Mouse (Mus musculus) lung, embryonic 16.5 days (tissue): ENCODE measurements around the gene Adamts3. TPM values are rescaled to one million over a fixed set of nuclear protein-coding genes. Genes with fewer than 3 reads are reported as not detected.
A peak's percentile ranks its signal among the peaks of the same experiment; 100 is the strongest.

Source experiments
- ATAC-seq: fragments of 200-750 bp; cut with Nextera tagmentation; 2 replicates; pipeline ENCODE4 v1.8.0; 2017; ENCODE audit warnings: low read depth, mild to moderate bottlenecking, moderate library complexity
- H3K27ac ChIP-seq: fragments of 300-500 bp; sonication (generic); 2 replicates; pipeline ENCODE4 v1.5.1; 2014; ENCODE audit warnings: mild to moderate bottlenecking, control low read depth, low read length
- H3K27me3 ChIP-seq: fragments of 300-500 bp; sonication (generic); 2 replicates; pipeline ENCODE4 v1.6.1; 2014; ENCODE audit warnings: low read depth, low read length, mixed read lengths; ENCODE audit not compliant: control insufficient read depth, insufficient read depth
- H3K36me3 ChIP-seq: fragments of 300-500 bp; sonication (generic); 2 replicates; pipeline ENCODE4 v1.6.1; 2014; ENCODE audit warnings: low read length; ENCODE audit not compliant: control insufficient read depth, insufficient read depth
- H3K4me1 ChIP-seq: fragments of 300-500 bp; sonication (generic); replicated peaks from 2 replicates; pipeline ENCODE4 v1.6.1; 2014; ENCODE audit warnings: low read length, mixed read lengths; ENCODE audit not compliant: control insufficient read depth, insufficient read depth
- H3K4me2 ChIP-seq: fragments of 300-500 bp; sonication (generic); 2 replicates; pipeline ENCODE4 v1.6.1; 2014; ENCODE audit warnings: low read depth, low read length, control low read depth
- H3K4me3 ChIP-seq: fragments of 300-500 bp; sonication (generic); 2 replicates; pipeline ENCODE4 v1.5.1; 2014; ENCODE audit warnings: mild to moderate bottlenecking, low read length, control low read depth
- H3K9ac ChIP-seq: fragments of 300-500 bp; sonication (generic); 2 replicates; pipeline ENCODE4 v1.6.1; 2014; ENCODE audit warnings: low read length, control low read depth
- H3K9me3 ChIP-seq: fragments of 300-500 bp; sonication (generic); 2 replicates; pipeline ENCODE4 v1.6.1; 2016; ENCODE audit warnings: low read length; ENCODE audit not compliant: control insufficient read depth
- WGBS: fragments of 180-500 bp; shearing (Covaris S2); extraction: QIAGEN DNeasy Blood & Tissue Kit; methylation state at CpG from one replicate; pipeline ENCODE4 v1.1.7; 2014; 5-methylcytosine and 5-hydroxymethylcytosine counted together
- polyA plus RNA-seq: library from polyadenylated mRNA; unstranded; fragments of >200 nt; fragmentation: Nextera tagmentation; extraction: Ambion mirVana; gene quantifications from 2 replicates; pipeline ENCODE4 v1.2.1, GENCODE M21; 2015

Gene Adamts3
- polyA plus RNA-seq, 1 experiment from 2014 or later, result 4.0 TPM

DNA sequence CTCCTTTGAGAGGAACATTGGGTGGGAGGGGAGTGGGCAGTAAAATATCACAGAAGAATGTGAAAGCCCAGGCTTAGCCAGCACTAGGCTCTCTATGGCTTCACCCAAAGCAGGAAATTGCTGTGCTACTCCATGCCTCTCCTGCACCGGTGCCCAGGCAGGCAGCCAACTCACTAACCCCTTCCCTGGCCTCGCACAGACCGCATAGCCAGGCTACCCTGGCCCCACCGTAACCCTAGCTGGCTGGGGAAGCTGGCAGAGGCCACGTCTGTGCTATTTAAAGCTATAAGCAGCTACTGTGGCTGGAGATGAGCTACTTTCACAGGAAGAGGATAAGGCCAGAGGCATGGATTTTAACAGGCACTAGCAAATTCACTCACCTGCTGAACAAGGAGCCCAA, 38.8 kb downstream of the Adamts3 start:
- Histone ChIP-seq H3K4me1 (peaks cover 6% of the 10 kb centered on the region), H3K27me3 (no peaks in the 10 kb centered on the region), H3K9me3 (no peaks in the 10 kb centered on the region), H3K9ac (no peak overlapping the region), H3K27ac (no peak overlapping the region; the same call in 1 of the 2 replicates), H3K4me3 (no peak overlapping the region), H3K36me3 (no peaks in the 10 kb centered on the region), H3K4me2 (no peak overlapping the region)
- peak; percentile 97 for ATAC-seq
- WGBS, result 3% methylated on average over 5 of the region's 5 CpGs

DNA sequence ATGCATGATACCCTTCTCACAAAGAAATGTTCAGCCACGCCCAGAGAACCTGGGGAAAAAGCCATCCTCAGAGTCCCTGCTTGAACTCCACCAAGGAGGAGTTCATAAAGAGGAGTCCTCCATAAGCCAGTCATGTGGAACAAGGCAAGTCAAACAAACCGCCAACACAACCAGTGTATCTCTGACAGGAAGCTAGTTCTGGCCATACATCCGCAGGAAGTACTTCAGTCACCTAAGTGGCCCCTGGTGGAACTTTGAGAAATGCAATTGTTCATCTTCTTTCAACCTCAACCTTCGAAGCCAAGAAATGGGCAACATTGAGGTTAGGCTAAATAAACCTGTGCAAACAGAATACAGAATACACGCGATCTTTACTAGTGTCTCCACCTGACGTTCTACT, 39.7 kb downstream of the Adamts3 start:
- Histone ChIP-seq H3K27me3 (no peaks in the 10 kb centered on the region), H3K27ac (no peak overlapping the region), H3K4me1 (peaks cover 6% of the 10 kb centered on the region), H3K9ac (no peak overlapping the region), H3K36me3 (no peaks in the 10 kb centered on the region), H3K9me3 (no peaks in the 10 kb centered on the region), H3K4me2 (no peak overlapping the region), H3K4me3 (no peak overlapping the region)
- 83% methylated on average over 7 of the region's 7 CpGs for WGBS
- no peak for ATAC-seq

DNA sequence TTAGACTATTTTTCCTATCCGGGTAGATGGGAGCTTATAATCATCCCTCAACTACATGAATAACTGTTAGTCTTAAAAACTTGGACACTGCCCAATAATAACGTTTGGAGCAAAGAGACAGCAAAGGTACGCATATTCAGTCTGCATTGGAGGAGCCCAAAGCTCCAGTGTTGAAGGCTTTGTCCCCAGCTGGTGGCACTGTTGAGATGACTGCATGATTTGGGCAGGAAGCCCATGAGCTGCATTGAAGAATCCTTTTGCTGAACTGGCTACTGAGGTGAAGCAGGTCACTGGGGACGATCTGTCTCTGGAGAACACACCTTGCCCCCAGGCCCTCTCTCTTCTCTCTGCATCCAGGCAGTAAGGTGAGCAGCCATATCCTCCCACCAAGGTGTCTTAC, 43.5 kb downstream of the Adamts3 start:
- peaks cover 5% of the 10 kb centered on the region for H3K4me1 ChIP-seq
- no peaks in the 10 kb centered on the region for H3K27me3 ChIP-seq
- WGBS, result 50% methylated on average over 4 of the region's 4 CpGs
- no peak overlapping the region for H3K4me2 ChIP-seq
- no peak overlapping the region for H3K4me3 ChIP-seq
- no peak overlapping the region for H3K9ac ChIP-seq
- H3K27ac ChIP-seq, result no peak overlapping the region
- no peaks in the 10 kb centered on the region for H3K9me3 ChIP-seq
- no peaks in the 10 kb centered on the region for H3K36me3 ChIP-seq
- no peak for ATAC-seq

DNA sequence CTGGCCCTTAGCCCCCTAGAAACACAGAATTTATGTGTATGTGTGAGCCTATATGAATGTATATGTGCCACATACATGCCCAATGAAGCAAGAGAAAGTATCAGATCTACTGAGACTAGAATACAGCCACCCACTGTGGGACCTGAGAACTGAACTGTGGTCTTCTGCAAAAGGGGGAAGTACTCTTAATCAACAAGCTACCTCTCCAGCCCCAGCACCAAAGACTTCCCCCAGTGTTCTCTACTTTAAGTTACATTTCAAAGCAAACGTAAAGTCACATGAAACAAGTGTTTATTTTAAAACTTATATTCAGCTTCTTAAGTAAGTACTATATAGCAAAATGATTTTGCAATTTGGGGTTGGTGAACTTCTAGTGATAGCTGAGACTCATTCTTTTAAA, 62.0 kb downstream of the Adamts3 start:
- Histone ChIP-seq H3K27me3 (no peaks in the 10 kb centered on the region), H3K4me3 (no peak overlapping the region), H3K9me3 (no peaks in the 10 kb centered on the region), H3K9ac (no peak overlapping the region), H3K27ac (no peak overlapping the region), H3K36me3 (no peaks in the 10 kb centered on the region), H3K4me2 (no peak overlapping the region), H3K4me1 (no peaks in the 10 kb centered on the region; the same call in 1 of the 2 replicates)
- WGBS, result 62% methylated on average over 1 of the region's 1 CpGs
- ATAC-seq, result no peak

GRCm38 (mm10) chr5:89819531-89819930, 63.6 kb downstream of the Adamts3 start:
- H3K4me1 ChIP-seq, result no peaks in the 10 kb centered on the region; the same call in 1 of the 2 replicates
- H3K9me3 ChIP-seq, result no peaks in the 10 kb centered on the region
- WGBS, result 25% methylated on average over 3 of the region's 3 CpGs
- no peak overlapping the region for H3K4me2 ChIP-seq
- ATAC-seq, result no peak
- no peak overlapping the region for H3K9ac ChIP-seq
- H3K27me3 ChIP-seq, result no peaks in the 10 kb centered on the region
- no peak overlapping the region for H3K4me3 ChIP-seq
- H3K36me3 ChIP-seq, result no peaks in the 10 kb centered on the region
- H3K27ac ChIP-seq, result no peak overlapping the region

DNA sequence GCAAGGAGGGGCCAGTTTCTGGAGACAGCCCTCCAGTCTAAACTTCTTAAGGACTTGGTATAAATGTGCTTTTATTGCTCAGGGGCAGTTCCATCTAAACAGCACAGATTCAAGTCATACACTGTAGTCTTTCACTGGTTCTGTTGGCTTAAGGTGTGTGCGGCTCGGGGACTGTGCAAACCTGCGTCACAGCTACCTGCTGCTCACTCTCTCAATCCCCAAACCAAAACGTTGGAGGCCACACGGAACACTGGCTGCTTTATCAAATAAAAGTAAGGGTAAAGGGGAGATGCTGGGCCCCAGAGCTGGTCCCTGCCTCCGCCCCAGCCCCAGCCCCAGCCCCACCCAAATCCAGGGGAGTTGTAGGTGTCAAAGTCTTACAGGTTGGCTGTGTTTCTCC, 66.5 kb downstream of the Adamts3 start:
- 49% methylated on average over 6 of the region's 6 CpGs for WGBS
- Histone ChIP-seq H3K36me3 (no peaks in the 10 kb centered on the region), H3K27me3 (no peaks in the 10 kb centered on the region), H3K4me1 (no peaks in the 10 kb centered on the region; the same call in 1 of the 2 replicates), H3K9me3 (no peaks in the 10 kb centered on the region), H3K4me3 (no peak overlapping the region), H3K4me2 (no peak overlapping the region), H3K9ac (no peak overlapping the region), H3K27ac (no peak overlapping the region)
- 0 out of 2 replicates have a peak, but pooled peaks have one; percentile 45 for ATAC-seq

DNA sequence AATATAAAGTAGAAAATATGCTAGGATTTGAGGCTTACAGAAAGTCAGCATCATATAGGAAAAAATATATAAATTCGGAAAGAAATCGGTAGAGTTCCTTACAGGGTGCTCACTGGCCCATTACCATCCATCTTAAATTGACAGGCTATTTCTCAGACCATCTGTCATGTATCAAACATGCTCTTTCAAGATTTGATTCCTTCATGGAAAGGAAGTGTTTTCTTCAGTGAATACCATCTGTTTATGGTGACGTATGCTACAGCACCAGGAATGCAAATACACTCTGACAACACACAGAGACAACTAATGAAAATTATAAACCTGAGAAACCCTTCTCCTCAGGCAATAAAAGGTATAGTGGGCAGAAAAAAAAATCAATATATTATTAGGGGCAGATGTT, 68.6 kb downstream of the Adamts3 start:
- Histone ChIP-seq H3K9ac (no peak overlapping the region), H3K4me2 (no peak overlapping the region), H3K4me3 (no peak overlapping the region), H3K36me3 (no peaks in the 10 kb centered on the region), H3K27me3 (no peaks in the 10 kb centered on the region), H3K9me3 (no peaks in the 10 kb centered on the region), H3K4me1 (no peaks in the 10 kb centered on the region; the same call in 1 of the 2 replicates), H3K27ac (no peak overlapping the region)
- WGBS, result 91% methylated on average over 3 of the region's 3 CpGs
- ATAC-seq, result no peak

DNA sequence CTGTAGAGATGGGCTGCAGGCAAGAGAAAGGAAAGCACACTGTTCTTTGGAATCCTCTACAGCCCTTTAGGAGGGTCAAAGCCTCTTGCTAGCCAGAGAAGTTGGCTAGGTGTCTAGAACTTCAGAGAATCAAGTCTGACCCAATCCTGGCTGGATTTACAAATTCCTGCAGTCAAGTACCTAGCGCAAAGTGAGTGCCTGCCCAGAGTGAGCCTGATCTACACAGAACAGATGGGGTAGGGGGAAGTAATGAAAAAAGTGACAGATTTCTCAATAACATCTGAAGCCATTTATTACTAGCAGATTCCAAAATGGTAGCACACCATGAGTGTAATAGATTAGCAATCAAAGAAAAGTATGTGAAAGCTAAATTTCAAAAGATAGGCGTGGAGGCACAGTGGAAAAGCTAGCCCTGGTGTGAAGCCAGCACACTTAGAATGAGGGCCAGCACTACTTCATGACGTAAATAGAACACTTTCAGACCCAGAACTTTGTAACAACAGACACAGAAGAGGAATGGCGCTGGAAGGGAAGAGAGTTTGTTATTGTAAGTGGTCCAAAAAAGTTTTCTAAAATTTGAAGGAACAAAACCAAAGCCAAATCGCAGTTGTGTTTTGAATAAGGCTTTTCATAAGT, 82.8 kb downstream of the Adamts3 start:
- Histone ChIP-seq H3K36me3 (no peaks in the 10 kb centered on the region), H3K4me2 (no peak overlapping the region), H3K4me1 (no peaks in the 10 kb centered on the region), H3K9ac (no peak overlapping the region), H3K4me3 (no peak overlapping the region), H3K27ac (no peak overlapping the region), H3K27me3 (no peaks in the 10 kb centered on the region), H3K9me3 (peaks cover 2% of the 10 kb centered on the region; the same call in 1 of the 2 replicates)
- 62% methylated on average over 5 of the region's 5 CpGs for WGBS
- ATAC-seq, result peak; percentile 41; the same call in 1 of the 2 replicates

- no peaks in the 10 kb centered on the region for H3K9me3 ChIP-seq
- no peak for ATAC-seq
- 95% methylated on average over 3 of the region's 3 CpGs for WGBS
- H3K4me2 ChIP-seq, result no peak overlapping the region
- H3K36me3 ChIP-seq, result no peaks in the 10 kb centered on the region
- H3K4me3 ChIP-seq, result no peak overlapping the region
- H3K27me3 ChIP-seq, result no peaks in the 10 kb centered on the region
- no peak overlapping the region for H3K9ac ChIP-seq
- H3K4me1 ChIP-seq, result no peaks in the 10 kb centered on the region
- H3K27ac ChIP-seq, result no peak overlapping the region
Observed at GRCm38 (mm10) chr5:89793706-89794105, 89.4 kb downstream of the Adamts3 start.
